Mouse (Mus musculus) C2C12 (cell line): ENCODE measurements at regions not wholly inside any gene's neighbourhood (a gene's known extent, or its start where the extent isn't known, plus 50 kb on each side); places are given as distances from the start of the nearest gene placed in this dataset.

Experiments
- CEBPB ChIP-seq: IDR thresholded peaks from one replicate; pipeline ENCODE4 v1.6.1; 2011; ENCODE audit warnings: low read depth, mild to moderate bottlenecking, control low read depth, moderate library complexity
- CTCF ChIP-seq: IDR thresholded peaks from one replicate; pipeline ENCODE4 v1.5.1; 2011; ENCODE audit not compliant: control insufficient read depth, insufficient read depth, insufficient read length
- MAX ChIP-seq: IDR thresholded peaks from one replicate; pipeline ENCODE4 v1.6.1; 2011; ENCODE audit warnings: mild to moderate bottlenecking, control low read depth
- USF1 ChIP-seq: IDR thresholded peaks from one replicate; pipeline ENCODE4 v1.6.1; 2011; ENCODE audit warnings: low read depth, mild to moderate bottlenecking, control low read depth, moderate library complexity

- TF ChIP-seq CTCF (no peak), USF1 (no peak), CEBPB (no peak), MAX (no peak)
Measured at GRCm38 (mm10) chr17:84890871-84891599, 65.5 kb upstream of the Ppm1b start.
